Mouse (Mus musculus) kidney, adult 2 months (tissue): ENCODE results near the gene D7Ertd443e.

ENCODE experiments used
- CTCF ChIP-seq: fragments of 200-500 bp; conservative IDR thresholded peaks from 2 replicates; pipeline ENCODE4 v1.5.1; 2011; ENCODE audit warnings: low read depth, mild to moderate bottlenecking, control low read depth, low read length, moderate library complexity, mixed read lengths; ENCODE audit not compliant: insufficient read depth, insufficient read length
- POLR2A ChIP-seq: fragments of 200-500 bp; IDR thresholded peaks from one replicate; pipeline ENCODE4 v1.6.1; 2011; ENCODE audit warnings: low read depth, low read length, control low read depth

DNA sequence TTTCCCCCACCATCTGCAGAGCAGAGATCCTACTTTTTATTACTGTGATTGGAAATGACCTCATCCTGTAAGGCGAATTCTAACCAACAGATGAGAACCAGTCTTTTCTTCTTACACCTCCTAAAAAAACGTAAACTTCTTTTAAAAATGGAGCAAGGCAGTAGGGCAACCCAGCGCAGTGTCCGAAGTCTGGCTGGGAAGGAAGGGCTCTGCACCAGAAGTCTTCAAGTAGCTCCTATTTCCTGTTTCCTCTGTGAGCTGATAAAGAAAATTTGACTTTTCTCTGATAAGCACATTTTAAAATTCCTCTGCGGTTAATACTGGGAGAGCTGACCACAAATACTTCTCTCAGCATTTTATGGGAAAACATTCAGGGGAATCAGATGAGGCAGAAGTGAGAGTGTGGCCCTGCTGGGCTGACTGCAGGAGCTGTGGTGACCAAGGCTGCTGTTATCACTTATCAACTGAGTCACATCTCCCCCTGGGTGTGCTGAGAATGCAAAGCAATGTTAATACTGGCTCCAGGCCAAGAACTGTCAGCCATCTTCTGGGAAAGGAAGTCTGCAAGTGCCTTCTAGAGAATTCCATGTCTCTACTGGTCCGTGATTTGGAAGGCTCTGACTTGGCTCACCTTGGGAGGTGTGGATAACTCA is 97.8 kb downstream of the D7Ertd443e start:
- TF ChIP-seq CTCF (no peak), POLR2A (no peak)
